Mouse (Mus musculus): Measurements from ENCODE around the gene Csnk1g1. TPM values are rescaled to one million over a fixed set of nuclear protein-coding genes. Genes with fewer than 3 reads are reported as not detected.

Csnk1g1 gene
- 29.5 TPM for polyA plus RNA-seq (2017; shearing (Covaris generic))

GRCm38 (mm10) chr9:65908394-65909300 is at the start of gene Csnk1g1, which contains the start of gene Trip4:
Gene Csnk1g1, plus strand, starts transcription at chr9:65908924.
Gene Trip4, minus strand, starts transcription at chr9:65908794.

GRCm38 (mm10) chr9:65890143-65890628 is 18.5 kb upstream of the Csnk1g1 start, which contains the start of gene Pclaf:
Gene Pclaf, plus strand, starts transcription at chr9:65890237.

GRCm38 (mm10) chr9:66059583-66060307 is 151.0 kb downstream of the Csnk1g1 start, which contains the start of gene Ppib:
Gene Ppib, plus strand, starts transcription at chr9:66060222.

GRCm38 (mm10) chr9:66069583-66069982 is 160.9 kb downstream of the Csnk1g1 start, which contains the start of gene Snx22:
Gene Snx22, minus strand, starts transcription at chr9:66069719.

Other genes with a start within 250 kb of the Csnk1g1 start
- gene Oaz2, start 240.9 kb upstream of the Csnk1g1 start, polyA plus RNA-seq (2017; shearing (Covaris generic)) = 56.2 TPM
- gene Zfp609, start 81.4 kb upstream of the Csnk1g1 start, polyA plus RNA-seq (2017; shearing (Covaris generic)) = 4.1 TPM
- 0.90 TPM for gene Pclaf, start 18.7 kb upstream of the Csnk1g1 start, polyA plus RNA-seq (2017; shearing (Covaris generic))
- gene Trip4, start 130 bp upstream of the Csnk1g1 start, polyA plus RNA-seq (2017; shearing (Covaris generic)) = 33.0 TPM
- gene Ppib, start 151.3 kb downstream of the Csnk1g1 start, polyA plus RNA-seq (2017; shearing (Covaris generic)) = 220 TPM
- 1.9 TPM for gene Snx22, start 160.8 kb downstream of the Csnk1g1 start, polyA plus RNA-seq (2017; shearing (Covaris generic))
- gene Snx1, start 217.7 kb downstream of the Csnk1g1 start, polyA plus RNA-seq (2017; shearing (Covaris generic)) = 123 TPM
- 64.1 TPM for gene Ciao2a, start 217.7 kb downstream of the Csnk1g1 start, polyA plus RNA-seq (2017; shearing (Covaris generic))
- 5.3 TPM for gene Dapk2, start 249.3 kb downstream of the Csnk1g1 start, polyA plus RNA-seq (2017; shearing (Covaris generic))